Mouse (Mus musculus) neural tube, embryonic 12.5 days (tissue): Measurements from ENCODE around the gene Fgfr1op. TPM values are rescaled to one million over a fixed set of nuclear protein-coding genes. Genes with fewer than 3 reads are reported as not detected.

Experiments used
- ATAC-seq: fragments of 200-750 bp; cut with Nextera tagmentation; 2 replicates; pipeline ENCODE4 v1.8.0; 2017; ENCODE audit warnings: low read depth, mild to moderate bottlenecking, moderate TSS enrichment, moderate library complexity; ENCODE audit not compliant: low FRiP score
- H3K27ac ChIP-seq: fragments of 300-500 bp; sonication (generic); 2 replicates; pipeline ENCODE4 v1.5.1; 2016
- H3K27me3 ChIP-seq: fragments of 300-500 bp; sonication (generic); replicated peaks from 2 replicates; pipeline ENCODE4 v1.6.1; 2016; ENCODE audit warnings: mild to moderate bottlenecking
- H3K36me3 ChIP-seq: fragments of 300-500 bp; sonication (generic); 2 replicates; pipeline ENCODE4 v1.6.1; 2016; ENCODE audit warnings: mild to moderate bottlenecking
- H3K4me1 ChIP-seq: fragments of 300-500 bp; sonication (generic); 2 replicates; pipeline ENCODE4 v1.6.1; 2016
- H3K4me2 ChIP-seq: fragments of 300-500 bp; sonication (generic); replicated peaks from 2 replicates; pipeline ENCODE4 v1.6.1; 2016; ENCODE audit warnings: mild to moderate bottlenecking
- H3K4me3 ChIP-seq: fragments of 300-500 bp; sonication (generic); 2 replicates; pipeline ENCODE4 v1.5.1; 2016
- H3K9ac ChIP-seq: fragments of 300-500 bp; sonication (generic); 2 replicates; pipeline ENCODE4 v1.6.1; 2016; ENCODE audit warnings: mild to moderate bottlenecking
- H3K9me3 ChIP-seq: fragments of 300-500 bp; sonication (generic); 2 replicates; pipeline ENCODE4 v1.6.1; 2016; ENCODE audit warnings: mild to moderate bottlenecking
- WGBS: fragments of 180-500 bp; shearing (Covaris S2); methylation state at CpG from one replicate; pipeline ENCODE4 v1.1.7; 2016; 5-methylcytosine and 5-hydroxymethylcytosine counted together
- polyA plus RNA-seq: library from polyadenylated mRNA; unstranded; fragments of >200 nt; fragmentation: Nextera tagmentation; extraction: Ambion mirVana; gene quantifications from 2 replicates; pipeline ENCODE4 v1.2.1, GENCODE M21; 2016

The Fgfr1op gene
- polyA plus RNA-seq, 1 experiment from 2014 or later, result 37.2 TPM

- Histone ChIP-seq H3K27ac (no peak overlapping the region), H3K4me1 (no peaks in the 10 kb centered on the region), H3K36me3 (no peaks in the 10 kb centered on the region), H3K27me3 (no peaks in the 10 kb centered on the region), H3K4me2 (no peak overlapping the region), H3K4me3 (no peak overlapping the region), H3K9ac (no peak overlapping the region), H3K9me3 (no peaks in the 10 kb centered on the region)
- no peak for ATAC-seq
- 78% methylated on average over 15 of the region's 15 CpGs for WGBS
Measured at GRCm38 (mm10) chr17:8238012-8238710, 72.9 kb downstream of the Fgfr1op start.

GRCm38 (mm10) chr17:8239561-8239960 lies 74.3 kb downstream of the Fgfr1op start:
- Histone ChIP-seq H3K4me3 (no peak overlapping the region), H3K4me2 (no peak overlapping the region), H3K9ac (no peak overlapping the region), H3K9me3 (no peaks in the 10 kb centered on the region), H3K27me3 (no peaks in the 10 kb centered on the region), H3K4me1 (no peaks in the 10 kb centered on the region), H3K36me3 (no peaks in the 10 kb centered on the region), H3K27ac (no peak overlapping the region)
- ATAC-seq, result no peak
- 74% methylated on average over 3 of the region's 3 CpGs for WGBS

GRCm38 (mm10) chr17:8240517-8240916 lies 75.2 kb downstream of the Fgfr1op start:
- no peak overlapping the region for H3K9ac ChIP-seq

GRCm38 (mm10) chr17:8241645-8242044 lies 76.3 kb downstream of the Fgfr1op start:
- WGBS, result 72% methylated on average over 12 of the region's 12 CpGs
- no peaks in the 10 kb centered on the region for H3K27me3 ChIP-seq
- no peak overlapping the region for H3K4me3 ChIP-seq
- H3K9ac ChIP-seq, result no peak overlapping the region
- H3K36me3 ChIP-seq, result no peaks in the 10 kb centered on the region
- H3K9me3 ChIP-seq, result no peaks in the 10 kb centered on the region
- H3K4me2 ChIP-seq, result no peak overlapping the region
- ATAC-seq, result no peak
- no peaks in the 10 kb centered on the region for H3K4me1 ChIP-seq
- H3K27ac ChIP-seq, result no peak overlapping the region

More at GRCm38 (mm10) chr17:8240517-8240916, 75.2 kb downstream of the Fgfr1op start:
- no peaks in the 10 kb centered on the region for H3K9me3 ChIP-seq
- no peak for ATAC-seq
- H3K27me3 ChIP-seq, result no peaks in the 10 kb centered on the region
- no peak overlapping the region for H3K27ac ChIP-seq
- H3K4me2 ChIP-seq, result no peak overlapping the region
- 69% methylated on average over 4 of the region's 4 CpGs for WGBS
- no peaks in the 10 kb centered on the region for H3K36me3 ChIP-seq
- no peak overlapping the region for H3K4me3 ChIP-seq
- no peaks in the 10 kb centered on the region for H3K4me1 ChIP-seq

- Histone ChIP-seq H3K4me1 (no peaks in the 10 kb centered on the region), H3K36me3 (no peaks in the 10 kb centered on the region), H3K27ac (no peak overlapping the region), H3K4me3 (no peak overlapping the region), H3K9me3 (no peaks in the 10 kb centered on the region), H3K4me2 (no peak overlapping the region), H3K9ac (no peak overlapping the region), H3K27me3 (no peaks in the 10 kb centered on the region)
- 91% methylated on average over 11 of the region's 11 CpGs for WGBS
- ATAC-seq, result no peak
Measured at GRCm38 (mm10) chr17:8242186-8242585, 76.9 kb downstream of the Fgfr1op start.

GRCm38 (mm10) chr17:8244124-8244523 lies 78.8 kb downstream of the Fgfr1op start:
- ATAC-seq, result no peak
- WGBS, result 81% methylated on average over 2 of the region's 2 CpGs
- H3K27ac ChIP-seq, result no peak overlapping the region

GRCm38 (mm10) chr17:8246102-8246754 lies 80.9 kb downstream of the Fgfr1op start:
- Histone ChIP-seq H3K27me3 (no peaks in the 10 kb centered on the region), H3K9me3 (no peaks in the 10 kb centered on the region), H3K4me3 (no peak overlapping the region), H3K36me3 (no peaks in the 10 kb centered on the region), H3K27ac (no peak overlapping the region), H3K9ac (no peak overlapping the region), H3K4me1 (no peaks in the 10 kb centered on the region), H3K4me2 (no peak overlapping the region)
- WGBS, result 82% methylated on average over 4 of the region's 4 CpGs
- no peak for ATAC-seq

More at GRCm38 (mm10) chr17:8244124-8244523, 78.8 kb downstream of the Fgfr1op start:
- no peak overlapping the region for H3K9ac ChIP-seq
- H3K4me2 ChIP-seq, result no peak overlapping the region
- no peaks in the 10 kb centered on the region for H3K9me3 ChIP-seq
- no peak overlapping the region for H3K4me3 ChIP-seq
- H3K27me3 ChIP-seq, result no peaks in the 10 kb centered on the region
- no peaks in the 10 kb centered on the region for H3K4me1 ChIP-seq
- H3K36me3 ChIP-seq, result no peaks in the 10 kb centered on the region

Other genes starting within 250 kb of the Fgfr1op start
- 0.28 and 0.65 TPM in 2 replicates for gene Tagap, start 239.5 kb upstream of the Fgfr1op start, polyA plus RNA-seq
- 73.9 and 74.1 TPM in 2 replicates for gene Rsph3a, start 219.9 kb upstream of the Fgfr1op start, polyA plus RNA-seq
- 0.30 TPM in 1 of 2 replicates, not detected in the other for gene Gm49673, start 17.7 kb upstream of the Fgfr1op start, polyA plus RNA-seq
- gene Rnaset2a, start 17.4 kb upstream of the Fgfr1op start, polyA plus RNA-seq, result 14.8 and 15.6 TPM in 2 replicates
- not detected in 2 replicates for gene Ccr6, start 70.5 kb downstream of the Fgfr1op start, polyA plus RNA-seq
- gene Mpc1, start 117.4 kb downstream of the Fgfr1op start, polyA plus RNA-seq, result 162 and 168 TPM in 2 replicates
- gene Sft2d1, start 145.6 kb downstream of the Fgfr1op start, polyA plus RNA-seq, result 104 and 109 TPM in 2 replicates
- 4.0 and 5.2 TPM in 2 replicates for gene Prr18, start 172.0 kb downstream of the Fgfr1op start, polyA plus RNA-seq
- 0.41 and 0.44 TPM in 2 replicates for gene T2, start 190.5 kb downstream of the Fgfr1op start, polyA plus RNA-seq